Mouse (Mus musculus) liver, embryonic 15.5 days (tissue): ENCODE measurements around the gene Slc25a35. TPM values are rescaled to one million over a fixed set of nuclear protein-coding genes. Genes with fewer than 3 reads are reported as not detected.

Experiments
- microRNA-seq: library from miRNA; unstranded; fragments of <30 nt; microRNA quantifications from one replicate; pipeline ENCODE4, GENCODE M21; 2016
- polyA plus RNA-seq: library from polyadenylated mRNA; unstranded; fragments of >200 nt; fragmentation: Nextera tagmentation; extraction: Ambion mirVana; gene quantifications from 2 replicates; pipeline ENCODE4 v1.2.1, GENCODE M21; 2015

Slc25a35 gene
- polyA plus RNA-seq, 1 experiment from 2014 or later, result 0.44 TPM

Small RNA genes within 50 kb of the gene (microRNA-seq; reads per million reads assigned to microRNA genes)
- gene Mir3062, result 3.8 reads per million, percentile 11 among the genes with 10 or more reads in this experiment

Other genes starting within 250 kb of the Slc25a35 start
- 37.6 and 41.7 TPM in 2 replicates for gene Ndel1, start 96.3 kb upstream of the Slc25a35 start, polyA plus RNA-seq
- 0.13 TPM in 2 replicates for gene Rnf222, start 79.6 kb upstream of the Slc25a35 start, polyA plus RNA-seq
- gene Rpl26, start 66.5 kb upstream of the Slc25a35 start, polyA plus RNA-seq, result 434 and 517 TPM in 2 replicates
- gene Odf4, start 41.0 kb upstream of the Slc25a35 start, polyA plus RNA-seq, result not detected in 2 replicates
- gene Arhgef15, start 10.7 kb upstream of the Slc25a35 start, polyA plus RNA-seq, result 1.4 and 1.8 TPM in 2 replicates
- 21.7 and 22.4 TPM in 2 replicates for gene Rangrf, start 7.1 kb downstream of the Slc25a35 start, polyA plus RNA-seq
- gene Pfas, start 40.3 kb downstream of the Slc25a35 start, polyA plus RNA-seq, result 17.0 and 18.5 TPM in 2 replicates
- gene Ctc1, start 47.8 kb downstream of the Slc25a35 start, polyA plus RNA-seq, result 20.5 and 20.9 TPM in 2 replicates
- 111 and 115 TPM in 2 replicates for gene Aurkb, start 77.5 kb downstream of the Slc25a35 start, polyA plus RNA-seq
- 4.3 and 5.3 TPM in 2 replicates for gene Borcs6, start 91.6 kb downstream of the Slc25a35 start, polyA plus RNA-seq
- 20.2 and 21.6 TPM in 2 replicates for gene Tmem107, start 102.7 kb downstream of the Slc25a35 start, polyA plus RNA-seq
- gene Vamp2, start 120.4 kb downstream of the Slc25a35 start, polyA plus RNA-seq, result 14.9 and 19.6 TPM in 2 replicates
- gene Per1, start 127.1 kb downstream of the Slc25a35 start, polyA plus RNA-seq, result 6.4 and 7.6 TPM in 2 replicates
- 0.12 and 0.18 TPM in 2 replicates for gene Hes7, start 152.3 kb downstream of the Slc25a35 start, polyA plus RNA-seq
- 0.07 TPM in 1 of 2 replicates, not detected in the other for gene 9130213A22Rik, start 154.5 kb downstream of the Slc25a35 start, polyA plus RNA-seq
- 0.13 TPM in 1 of 2 replicates, not detected in the other for gene Aloxe3, start 157.8 kb downstream of the Slc25a35 start, polyA plus RNA-seq
- gene Alox12b, start 188.9 kb downstream of the Slc25a35 start, polyA plus RNA-seq, result not detected in 2 replicates
- 0.05 and 0.06 TPM in 2 replicates for gene Alox8, start 229.7 kb downstream of the Slc25a35 start, polyA plus RNA-seq